Mouse (Mus musculus): ENCODE measurements around the gene Arhgef19.

Gene Arhgef19

GRCm38 (mm10) chr4:141236856-141237255, 2.4 kb upstream of the Arhgef19 start:
- no peak for DNase-seq (ENCODE audit: low read depth, low spot score)

- no peak for DNase-seq (ENCODE audit: low read depth, low spot score)
These were observed 559 bp upstream of the Arhgef19 start for GRCm38 (mm10) chr4:141238492-141239387.

GRCm38 (mm10) chr4:141240617-141241016, 1.3 kb downstream of the Arhgef19 start:
- no peak for DNase-seq (ENCODE audit: low read depth, low spot score)

GRCm38 (mm10) chr4:141241861-141242260, 2.6 kb downstream of the Arhgef19 start:
- DNase-seq (ENCODE audit: low read depth, low spot score), result no peak

GRCm38 (mm10) chr4:141242651-141243241, 3.4 kb downstream of the Arhgef19 start:
- DNase-seq (ENCODE audit: low read depth, low spot score), result no peak

- DNase-seq (ENCODE audit: low read depth, low spot score), result no peak
These were observed 4.3 kb downstream of the Arhgef19 start for GRCm38 (mm10) chr4:141243636-141244035.

GRCm38 (mm10) chr4:141244401-141244800, 5.1 kb downstream of the Arhgef19 start:
- DNase-seq (ENCODE audit: low read depth, low spot score), result no peak

- DNase-seq (ENCODE audit: low read depth, low spot score), result no peak
These were observed 5.7 kb downstream of the Arhgef19 start for GRCm38 (mm10) chr4:141244931-141245425.

GRCm38 (mm10) chr4:141246089-141246997, 7.0 kb downstream of the Arhgef19 start:
- DNase-seq (ENCODE audit: low read depth, low spot score), result no peak

- DNase-seq (ENCODE audit: low read depth, low spot score), result no peak
These were observed 7.7 kb downstream of the Arhgef19 start for GRCm38 (mm10) chr4:141246998-141247350.

GRCm38 (mm10) chr4:141247776-141248613, 8.7 kb downstream of the Arhgef19 start:
- no peak for DNase-seq (ENCODE audit: low read depth, low spot score)

GRCm38 (mm10) chr4:141248614-141248978, 9.3 kb downstream of the Arhgef19 start:
- no peak for DNase-seq (ENCODE audit: low read depth, low spot score)

GRCm38 (mm10) chr4:141249383-141249782, 10.1 kb downstream of the Arhgef19 start:
- no peak for DNase-seq (ENCODE audit: low read depth, low spot score)

GRCm38 (mm10) chr4:141251071-141251470, 11.8 kb downstream of the Arhgef19 start:
- DNase-seq (ENCODE audit: low read depth, low spot score), result no peak

GRCm38 (mm10) chr4:141252641-141253040, 13.3 kb downstream of the Arhgef19 start:
- DNase-seq (ENCODE audit: low read depth, low spot score), result no peak

GRCm38 (mm10) chr4:141254234-141254633, 14.9 kb downstream of the Arhgef19 start:
- no peak for DNase-seq (ENCODE audit: low read depth, low spot score)

- no peak for DNase-seq (ENCODE audit: low read depth, low spot score)
These were observed 18.1 kb downstream of the Arhgef19 start for GRCm38 (mm10) chr4:141257440-141257839.

- no peak for DNase-seq (ENCODE audit: low read depth, low spot score)
These were observed 20.1 kb downstream of the Arhgef19 start for GRCm38 (mm10) chr4:141259413-141259812.

- no peak for DNase-seq (ENCODE audit: low read depth, low spot score)
These were observed 20.9 kb downstream of the Arhgef19 start for GRCm38 (mm10) chr4:141260007-141260723.

- no peak for DNase-seq (ENCODE audit: low read depth, low spot score)
These were observed 23.8 kb downstream of the Arhgef19 start for GRCm38 (mm10) chr4:141262906-141263637.

Data from retina, postnatal 7 days (tissue).